Mouse (Mus musculus) adrenal gland, postnatal 36 days (tissue): ENCODE measurements around the gene Olfr389. TPM values are rescaled to one million over a fixed set of nuclear protein-coding genes. Genes with fewer than 3 reads are reported as not detected.

ENCODE experiments used
- DNase-seq, 2 experiments: peaks; one replicate each; pipeline ENCODE4 v3.0.0; 2021; ENCODE audit warnings: mixed read lengths in 1 of 2
- long read RNA-seq, 2 experiments: library from polyadenylated mRNA; stranded (forward); transcript quantifications; one replicate each; pipeline ENCODE4 v2.0.0; 2021; ENCODE audit warnings: borderline sequencing depth in 2 of 2
- total RNA-seq, 2 experiments: library from RNA; stranded (reverse); gene quantifications; 2 replicates each; pipeline ENCODE4 v1.2.3; 2021

Gene Olfr389
- total RNA-seq, result not detected
- long read RNA-seq, experiment 1, result 0 reads
- long read RNA-seq, experiment 2, result 0 reads

GRCm38 (mm10) chr11:73780613-73781012 is at the start of gene Olfr389:
Gene Olfr389, minus strand, starts transcription at chr11:73780713.
- no peak for DNase-seq

DNA sequence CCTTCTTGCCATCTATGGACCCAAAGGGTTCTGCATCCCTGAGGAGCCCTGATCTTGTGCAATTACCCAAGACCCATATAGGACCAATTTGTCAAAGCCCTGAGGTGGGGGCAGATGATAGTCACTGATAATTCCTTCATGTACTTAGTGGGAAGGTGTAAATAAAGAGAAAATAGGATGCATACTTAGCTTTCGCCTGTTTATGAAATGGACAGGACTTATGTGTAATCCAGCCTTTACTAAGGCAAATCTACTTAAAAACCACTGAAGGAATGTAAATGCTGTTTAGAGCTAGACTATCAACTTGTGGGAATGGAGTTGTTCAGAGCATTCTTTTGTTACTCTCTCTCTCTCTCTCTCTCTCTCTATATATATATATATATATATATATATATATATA is 36.4 kb upstream of the Olfr389 start, which contains the start of gene Olfr392:
Gene Olfr392 (minus strand): TSS at position 101 of the 400 bp plus-strand sequence.
- no peak for DNase-seq

DNA sequence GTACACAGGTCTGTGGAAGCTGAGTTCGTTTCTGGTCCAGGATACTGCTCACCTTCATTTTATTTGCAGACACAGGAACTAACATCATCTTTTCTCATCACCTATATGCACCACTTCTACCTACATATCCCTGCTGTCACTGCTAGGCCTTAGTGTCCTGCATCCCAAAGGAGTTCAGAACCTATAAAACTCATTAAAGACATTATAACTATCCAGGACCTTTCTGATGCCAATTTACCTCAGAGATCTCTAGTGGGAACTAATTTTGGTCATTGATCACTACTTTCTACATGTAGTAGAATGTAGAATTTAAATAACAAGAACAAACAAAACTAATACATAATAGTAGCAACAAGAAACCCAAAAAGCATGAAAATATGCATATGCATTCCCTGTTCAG is 22.4 kb upstream of the Olfr389 start, which contains the start of gene Olfr391-ps:
Gene Olfr391-ps (minus strand): TSS at position 101 of the 400 bp plus-strand sequence.
- DNase-seq, result no peak

- no peak for DNase-seq
These were observed 2.2 kb upstream of the Olfr389 start, which contains the start of gene Olfr390 for GRCm38 (mm10) chr11:73782664-73783063. Gene Olfr390, plus strand, starts transcription at chr11:73782964.

DNA sequence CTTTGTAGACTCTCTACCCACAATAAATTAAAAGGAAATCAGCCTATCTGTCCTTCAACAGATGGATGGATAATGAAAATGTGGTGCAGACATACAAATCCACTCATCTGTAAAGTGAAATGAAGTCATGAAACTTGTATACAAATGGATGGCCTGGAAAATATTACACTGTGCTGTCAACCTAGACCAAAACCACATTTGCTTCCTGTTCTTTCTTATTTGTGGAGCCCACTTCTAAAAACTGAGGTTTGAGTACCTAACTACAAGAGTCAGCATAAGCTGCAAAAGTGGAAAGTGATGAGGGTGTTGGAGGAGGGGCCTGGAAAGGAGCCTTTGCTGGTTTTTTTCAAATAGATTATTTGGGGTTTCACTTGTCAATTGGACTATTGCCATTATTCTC is 21.4 kb downstream of the Olfr389 start:
- DNase-seq, result no peak

Other genes with a start within 250 kb of the Olfr389 start
- not detected for gene Olfr385, start 187.7 kb downstream of the Olfr389 start, total RNA-seq
- gene Olfr384, start 182.1 kb downstream of the Olfr389 start, total RNA-seq, result not detected
- not detected for gene Zfp735, start 91.9 kb downstream of the Olfr389 start, total RNA-seq
- not detected for gene Olfr390, start 2.3 kb upstream of the Olfr389 start, total RNA-seq
- not detected for gene Olfr391-ps, start 22.3 kb upstream of the Olfr389 start, total RNA-seq
- gene Olfr392, start 36.3 kb upstream of the Olfr389 start, total RNA-seq, result not detected
- not detected for gene Olfr393, start 70.7 kb upstream of the Olfr389 start, total RNA-seq
- not detected for gene Olfr394, start 110.1 kb upstream of the Olfr389 start, total RNA-seq
- gene Olfr395, start 128.6 kb upstream of the Olfr389 start, total RNA-seq, result not detected
- not detected for gene Olfr23, start 156.0 kb upstream of the Olfr389 start, total RNA-seq
- not detected for gene Olfr397, start 180.1 kb upstream of the Olfr389 start, total RNA-seq
- gene Olfr398, start 209.7 kb upstream of the Olfr389 start, total RNA-seq, result not detected